Mouse (Mus musculus): Measurements from ENCODE around the gene Sh2d6.

GRCm38 (mm10) chr6:72519892-72520663 is 1.4 kb downstream of the Sh2d6 start:
- no peak for TF ChIP-seq POLR2A (IDR thresholded peaks at IDR 0.05; ENCODE audit: control insufficient read depth, extremely low read depth, insufficient read depth, low read length, poor library complexity)
- TF ChIP-seq CTCF (IDR thresholded peaks at IDR 0.05; ENCODE audit: borderline replicate concordance, control insufficient read depth, extremely low read depth, insufficient read depth, low read length, poor library complexity): no peak

Data from thymus, adult 2 months (tissue).